Mouse (Mus musculus) midbrain, embryonic 11.5 days (tissue): ENCODE results near the gene Ksr2. TPM values are rescaled to one million over a fixed set of nuclear protein-coding genes. Genes with fewer than 3 reads are reported as not detected.

Source experiments
- ATAC-seq: fragments of 200-750 bp; cut with Nextera tagmentation; 2 replicates; pipeline ENCODE4 v1.8.0; 2017; ENCODE audit warnings: moderate TSS enrichment, moderate library complexity; ENCODE audit not compliant: low FRiP score
- DNase-seq: peaks from one replicate; pipeline ENCODE4 v3.0.0; 2015; ENCODE audit warnings: low spot score; ENCODE audit errors: missing footprints
- H3K27ac ChIP-seq: fragments of 300-500 bp; sonication (generic); 2 replicates; pipeline ENCODE4 v1.5.1; 2014; ENCODE audit warnings: low read depth, low read length
- H3K27me3 ChIP-seq: fragments of 300-500 bp; sonication (generic); 2 replicates; pipeline ENCODE4 v1.6.1; 2014; ENCODE audit warnings: mild to moderate bottlenecking, low read length, moderate library complexity, mixed read lengths; ENCODE audit not compliant: control insufficient read depth, insufficient read depth
- H3K36me3 ChIP-seq: fragments of 300-500 bp; sonication (generic); 2 replicates; pipeline ENCODE4 v1.6.1; 2014; ENCODE audit warnings: mild to moderate bottlenecking, low read length, moderate library complexity, mixed read lengths; ENCODE audit not compliant: control insufficient read depth, insufficient read depth
- H3K4me1 ChIP-seq: fragments of 300-500 bp; sonication (generic); 2 replicates; pipeline ENCODE4 v1.6.1; 2014; ENCODE audit warnings: low read length; ENCODE audit not compliant: control insufficient read depth, insufficient read depth
- H3K4me2 ChIP-seq: fragments of 300-500 bp; sonication (generic); 2 replicates; pipeline ENCODE4 v1.6.1; 2014; ENCODE audit warnings: mild to moderate bottlenecking, moderate library complexity
- H3K4me3 ChIP-seq: fragments of 300-500 bp; sonication (generic); 2 replicates; pipeline ENCODE4 v1.5.1; 2014; ENCODE audit warnings: low read depth, low read length
- H3K9ac ChIP-seq: fragments of 300-500 bp; sonication (generic); 2 replicates; pipeline ENCODE4 v1.6.1; 2014; ENCODE audit warnings: low read length
- H3K9me3 ChIP-seq: fragments of 300-500 bp; sonication (generic); 2 replicates; pipeline ENCODE4 v1.6.1; 2016; ENCODE audit warnings: low read length; ENCODE audit not compliant: control insufficient read depth
- WGBS: fragments of 180-500 bp; shearing (Covaris S2); extraction: QIAGEN DNeasy Blood & Tissue Kit; methylation state at CpG from one replicate; pipeline ENCODE4 v1.1.7; 2014; 5-methylcytosine and 5-hydroxymethylcytosine counted together
- polyA plus RNA-seq: library from polyadenylated mRNA; unstranded; fragments of >200 nt; fragmentation: Nextera tagmentation; extraction: Ambion mirVana; gene quantifications from 2 replicates; pipeline ENCODE4 v1.2.1, GENCODE M21; 2014

The Ksr2 gene
- polyA plus RNA-seq, 1 experiment from 2014 or later, result 0.90 TPM

DNA sequence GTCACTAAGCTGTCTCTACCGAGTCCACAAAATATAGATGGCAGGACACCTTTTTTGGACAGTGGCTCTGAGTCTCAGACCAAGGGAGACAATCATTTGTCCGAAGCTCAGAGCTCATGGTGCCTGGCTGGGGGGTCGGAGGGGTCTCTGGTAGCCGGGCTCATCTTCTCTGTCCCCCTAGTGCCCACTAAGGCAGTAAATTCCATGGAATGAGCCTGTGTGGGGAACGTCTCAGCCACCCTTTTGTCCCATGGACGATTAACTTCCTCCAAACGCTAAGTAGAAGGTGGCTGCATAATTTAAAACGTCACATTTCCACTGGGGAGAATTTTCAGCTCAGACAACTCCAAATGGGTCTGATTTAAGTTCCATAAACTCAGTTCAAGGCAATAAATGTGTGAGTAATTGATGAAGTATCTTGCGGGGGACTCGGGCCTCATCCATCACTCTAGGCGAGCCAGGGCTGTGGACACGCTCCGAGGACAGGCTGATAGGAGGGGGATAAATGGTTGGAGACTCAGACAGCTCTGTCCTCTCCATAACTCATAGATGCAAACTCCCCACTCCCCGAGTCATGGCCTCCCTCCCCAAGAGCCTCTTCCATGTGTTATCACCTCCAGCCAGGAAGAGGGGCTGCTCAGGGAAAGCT is 237.6 kb downstream of the Ksr2 start:
- Histone ChIP-seq H3K9me3 (no peaks in the 10 kb centered on the region), H3K27ac (no peak overlapping the region), H3K9ac (no peak overlapping the region), H3K27me3 (no peaks in the 10 kb centered on the region), H3K4me1 (no peaks in the 10 kb centered on the region), H3K36me3 (no peaks in the 10 kb centered on the region), H3K4me2 (no peak overlapping the region), H3K4me3 (no peak overlapping the region)
- ATAC-seq (no peak), DNase-seq (no peak)
- 89% methylated on average over 14 of the region's 14 CpGs for WGBS

DNA sequence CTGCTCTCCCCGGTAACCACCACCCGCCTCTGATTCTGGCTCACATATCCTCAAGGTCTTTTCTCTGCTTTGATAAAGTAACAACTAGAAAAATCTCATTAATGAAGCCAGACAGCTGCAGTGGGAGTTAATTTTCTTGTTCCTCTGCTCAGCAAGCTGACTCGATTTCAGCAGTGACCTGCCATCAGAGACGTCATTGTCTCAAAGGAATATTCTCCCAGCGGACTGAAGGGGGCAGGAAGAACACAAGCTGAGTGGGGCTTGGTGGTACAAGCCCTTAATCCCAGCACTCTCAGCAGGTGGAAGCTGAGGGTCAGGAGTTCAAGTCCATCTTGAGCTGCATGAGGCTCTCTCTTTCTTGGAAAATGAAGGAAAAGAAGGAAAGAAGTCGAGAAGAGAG is 244.8 kb downstream of the Ksr2 start:
- ATAC-seq, result no peak
- Histone ChIP-seq H3K27ac (no peak overlapping the region), H3K36me3 (no peaks in the 10 kb centered on the region), H3K27me3 (no peaks in the 10 kb centered on the region), H3K9ac (no peak overlapping the region), H3K4me1 (no peaks in the 10 kb centered on the region), H3K9me3 (no peaks in the 10 kb centered on the region), H3K4me3 (no peak overlapping the region), H3K4me2 (no peak overlapping the region)
- WGBS, result 32% methylated on average over 6 of the region's 6 CpGs
- DNase-seq, result no peak

DNA sequence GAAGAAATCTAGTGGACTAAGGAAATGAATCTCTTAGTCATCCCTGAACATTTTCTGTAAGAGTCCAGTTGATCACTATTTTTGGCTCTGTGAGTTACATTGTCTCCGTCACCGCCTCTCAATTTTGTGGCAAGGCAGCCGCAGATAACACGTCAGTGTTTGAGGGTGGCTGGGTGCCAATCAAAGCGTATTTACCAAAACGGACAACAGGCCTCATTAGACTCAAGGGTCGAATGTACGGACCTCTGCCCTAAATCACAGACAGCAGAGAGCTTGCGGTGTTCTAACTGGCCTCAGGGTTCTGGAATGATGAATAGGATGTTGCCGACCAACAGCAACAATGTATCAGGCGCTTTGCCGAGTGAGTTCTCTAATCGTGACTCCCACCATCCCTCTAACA is 245.8 kb downstream of the Ksr2 start:
- H3K4me1 ChIP-seq, result no peaks in the 10 kb centered on the region
- H3K9ac ChIP-seq, result no peak overlapping the region
- no peak overlapping the region for H3K4me2 ChIP-seq
- H3K4me3 ChIP-seq, result no peak overlapping the region
- no peak overlapping the region for H3K27ac ChIP-seq
- DNase-seq (no peak), ATAC-seq (no peak)
- no peaks in the 10 kb centered on the region for H3K9me3 ChIP-seq
- WGBS, result 87% methylated on average over 13 of the region's 13 CpGs
- no peaks in the 10 kb centered on the region for H3K36me3 ChIP-seq
- H3K27me3 ChIP-seq, result no peaks in the 10 kb centered on the region

DNA sequence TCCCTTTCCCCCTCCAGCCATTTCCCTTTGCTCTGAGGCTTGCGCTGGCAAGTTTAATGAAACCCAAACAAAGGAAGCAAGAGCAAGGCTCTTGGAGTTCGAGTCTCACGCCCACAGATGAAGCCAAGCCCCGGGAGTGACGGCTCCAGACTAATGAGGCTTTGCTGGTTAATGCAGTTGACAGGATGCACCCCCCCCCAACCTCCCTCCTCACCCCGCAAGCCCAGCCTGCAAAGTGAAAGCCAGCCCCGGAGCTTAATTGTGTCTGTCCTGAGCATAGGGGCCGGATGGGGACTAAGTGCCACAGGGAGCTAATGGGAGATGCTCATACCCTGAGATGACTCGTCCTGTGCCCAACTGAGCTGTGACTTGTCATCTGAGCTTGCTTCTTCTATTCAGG is 251.4 kb downstream of the Ksr2 start:
- ATAC-seq (no peak), DNase-seq (no peak)
- Histone ChIP-seq H3K4me1 (no peaks in the 10 kb centered on the region), H3K4me2 (no peak overlapping the region), H3K4me3 (no peak overlapping the region), H3K9me3 (no peaks in the 10 kb centered on the region), H3K36me3 (no peaks in the 10 kb centered on the region), H3K27me3 (no peaks in the 10 kb centered on the region), H3K9ac (no peak overlapping the region), H3K27ac (no peak overlapping the region)
- WGBS, result 37% methylated on average over 9 of the region's 9 CpGs

DNA sequence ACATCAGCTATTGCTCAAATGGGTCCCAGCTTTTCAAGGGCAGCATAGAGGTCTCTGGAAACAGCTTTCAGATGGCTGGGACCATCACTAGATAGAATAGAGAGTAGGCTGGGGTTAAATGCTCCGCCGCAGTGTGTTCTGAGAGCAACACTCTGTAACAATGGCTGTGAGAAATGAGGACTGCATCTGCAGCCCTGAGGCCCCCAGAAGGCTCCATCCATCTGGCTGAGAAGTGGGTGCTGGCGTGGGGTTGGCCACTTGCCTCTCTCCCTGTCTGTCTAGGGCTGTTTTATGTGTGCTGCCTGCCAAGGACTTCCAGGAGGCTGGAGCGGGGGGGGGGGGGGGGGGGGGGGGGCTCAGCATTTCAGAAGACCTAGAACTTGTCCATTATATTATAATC is 253.5 kb downstream of the Ksr2 start:
- Histone ChIP-seq H3K4me1 (no peaks in the 10 kb centered on the region), H3K4me2 (no peak overlapping the region), H3K4me3 (no peak overlapping the region), H3K9me3 (no peaks in the 10 kb centered on the region), H3K9ac (no peak overlapping the region), H3K27ac (no peak overlapping the region), H3K36me3 (no peaks in the 10 kb centered on the region), H3K27me3 (no peaks in the 10 kb centered on the region)
- WGBS, result 93% methylated on average over 3 of the region's 4 CpGs
- no peak for ATAC-seq
- no peak for DNase-seq

DNA sequence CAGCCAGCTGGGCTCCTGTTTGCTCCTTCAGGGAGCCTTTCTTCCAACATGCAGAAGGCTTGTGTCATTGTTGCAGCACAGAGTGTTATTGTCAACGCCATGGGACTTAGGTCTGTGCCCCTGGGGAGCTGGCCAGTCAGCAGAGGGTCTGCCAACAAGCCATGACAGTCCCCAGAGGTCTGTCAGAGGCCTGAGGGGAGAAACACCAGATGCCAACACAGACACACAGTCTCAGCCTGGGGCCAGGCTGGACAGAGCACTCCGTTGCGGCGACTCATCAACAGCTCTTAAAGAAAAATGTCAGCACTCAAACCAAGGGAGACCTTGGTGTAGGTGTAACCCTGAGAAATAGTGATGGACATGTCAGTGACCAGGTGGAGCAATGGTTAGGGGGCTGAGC is 255.5 kb downstream of the Ksr2 start:
- no peak for DNase-seq
- WGBS, result 76% methylated on average over 4 of the region's 4 CpGs

DNA sequence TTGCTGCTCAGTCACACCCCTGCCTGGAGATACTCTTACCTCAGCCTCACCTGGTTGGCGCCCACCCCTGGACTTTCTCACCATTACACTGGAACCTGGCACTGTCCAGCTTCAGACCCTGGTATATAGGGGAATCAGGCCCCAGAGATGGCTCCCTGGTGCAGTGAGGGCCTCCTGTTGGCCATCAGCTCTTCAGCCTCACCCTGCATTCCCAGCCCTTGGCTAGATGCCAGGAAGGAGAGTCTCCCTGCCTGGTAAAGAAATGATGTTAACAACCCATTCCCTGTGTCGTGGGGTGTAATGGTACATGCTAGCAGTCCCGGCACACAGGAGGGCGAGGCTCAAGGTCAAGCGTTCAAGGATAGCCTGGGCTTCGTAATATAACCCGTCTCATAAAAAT is 256.0 kb downstream of the Ksr2 start:
- WGBS, result 87% methylated on average over 7 of the region's 7 CpGs
- no peak overlapping the region for H3K4me2 ChIP-seq
- ATAC-seq, result no peak
- H3K4me1 ChIP-seq, result no peaks in the 10 kb centered on the region
- H3K36me3 ChIP-seq, result no peaks in the 10 kb centered on the region
- no peak for DNase-seq
- H3K27ac ChIP-seq, result no peak overlapping the region
- H3K9me3 ChIP-seq, result no peaks in the 10 kb centered on the region
- H3K27me3 ChIP-seq, result no peaks in the 10 kb centered on the region
- H3K4me3 ChIP-seq, result no peak overlapping the region
- H3K9ac ChIP-seq, result no peak overlapping the region

More for the DNA sequence above, 255.5 kb downstream of the Ksr2 start:
- H3K9ac ChIP-seq, result no peak overlapping the region
- no peaks in the 10 kb centered on the region for H3K9me3 ChIP-seq
- no peak overlapping the region for H3K4me2 ChIP-seq
- no peak for ATAC-seq
- H3K36me3 ChIP-seq, result no peaks in the 10 kb centered on the region
- H3K4me3 ChIP-seq, result no peak overlapping the region
- no peak overlapping the region for H3K27ac ChIP-seq
- no peaks in the 10 kb centered on the region for H3K4me1 ChIP-seq
- H3K27me3 ChIP-seq, result no peaks in the 10 kb centered on the region

DNA sequence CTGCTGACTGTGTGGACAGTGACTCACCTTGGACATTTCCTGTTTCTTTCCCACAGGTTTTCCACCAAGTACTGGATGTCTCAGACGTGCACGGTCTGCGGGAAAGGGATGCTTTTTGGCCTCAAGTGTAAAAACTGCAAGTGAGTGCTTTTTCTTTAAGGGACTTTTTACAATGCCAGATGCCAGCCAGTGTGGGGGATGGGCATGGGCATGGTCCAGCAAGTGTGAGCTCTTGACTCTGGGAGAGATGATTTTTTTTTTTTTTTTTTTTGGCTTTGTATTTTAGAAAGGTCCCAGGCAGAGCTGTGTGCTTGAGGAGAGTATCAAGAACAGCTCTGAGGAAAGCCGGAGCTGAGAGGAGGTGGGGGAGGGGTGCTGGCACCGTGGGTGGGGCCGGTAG is 257.6 kb downstream of the Ksr2 start:
- no peak overlapping the region for H3K4me3 ChIP-seq
- WGBS, result 49% methylated on average over 6 of the region's 6 CpGs

DNA sequence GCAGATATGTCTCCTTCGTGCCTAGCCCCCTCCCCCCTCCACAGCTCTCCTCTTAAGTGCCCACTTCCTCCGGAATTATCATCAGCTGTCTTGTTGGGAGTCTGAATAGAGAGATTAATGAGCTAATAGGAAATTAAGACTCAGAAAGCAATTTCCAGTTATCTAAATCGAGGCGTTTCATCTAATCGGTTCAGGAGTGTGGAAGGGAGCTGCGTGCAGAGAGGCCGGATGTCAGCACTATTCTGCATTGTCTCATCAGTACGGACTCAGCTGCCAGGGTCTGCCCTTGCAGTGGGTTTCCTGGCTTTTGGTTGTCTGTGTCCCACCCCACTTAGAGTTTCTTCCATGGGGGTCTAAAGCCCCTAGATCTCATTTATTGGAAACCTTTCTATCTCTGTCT is 262.0 kb downstream of the Ksr2 start:
- Histone ChIP-seq H3K9me3 (no peaks in the 10 kb centered on the region; the same call in 1 of the 2 replicates), H3K27me3 (no peaks in the 10 kb centered on the region), H3K4me3 (no peak overlapping the region), H3K4me2 (no peak overlapping the region), H3K27ac (no peak overlapping the region), H3K36me3 (no peaks in the 10 kb centered on the region), H3K4me1 (no peaks in the 10 kb centered on the region), H3K9ac (no peak overlapping the region)
- ATAC-seq (no peak), DNase-seq (no peak)
- WGBS, result 90% methylated on average over 8 of the region's 8 CpGs

More for the DNA sequence above, 257.6 kb downstream of the Ksr2 start:
- no peak for ATAC-seq
- H3K4me1 ChIP-seq, result no peaks in the 10 kb centered on the region
- no peaks in the 10 kb centered on the region for H3K27me3 ChIP-seq
- no peak overlapping the region for H3K27ac ChIP-seq
- H3K36me3 ChIP-seq, result no peaks in the 10 kb centered on the region
- no peaks in the 10 kb centered on the region; the same call in 1 of the 2 replicates for H3K9me3 ChIP-seq
- no peak overlapping the region for H3K4me2 ChIP-seq
- no peak for DNase-seq
- H3K9ac ChIP-seq, result no peak overlapping the region
